Mouse (Mus musculus): ENCODE measurements around the gene Fbxo4.

DNA sequence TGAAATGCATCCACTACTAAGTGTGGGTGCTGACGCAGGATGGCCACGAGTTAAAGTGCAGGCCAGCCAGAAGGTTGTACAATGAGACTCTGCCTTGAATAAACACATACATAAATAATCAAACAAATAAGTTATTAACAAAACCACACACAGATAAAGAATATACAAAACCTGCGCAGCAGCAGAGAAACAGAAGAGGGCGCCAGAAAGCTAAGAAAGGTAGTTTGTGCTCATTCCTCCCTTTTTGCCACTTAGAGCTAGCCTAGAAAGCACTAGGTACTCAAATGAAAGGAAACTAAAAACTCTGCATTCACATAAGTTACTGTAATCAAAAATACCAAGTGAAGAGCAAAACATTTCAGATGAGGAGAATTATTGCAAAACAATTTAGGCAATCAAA is 21.4 kb downstream of the Fbxo4 start:
- TF ChIP-seq CTCF (IDR thresholded peaks at IDR 0.05; ENCODE audit: low read depth) (peak; percentile 40), EP300 (IDR thresholded peaks at IDR 0.05; ENCODE audit: low read depth) (no peak)

All from liver, embryonic 14.5 days (tissue).